Mouse (Mus musculus) stomach, postnatal 0 days (tissue): ENCODE measurements around the gene Primpol. TPM values are rescaled to one million over a fixed set of nuclear protein-coding genes. Genes with fewer than 3 reads are reported as not detected.

Experiments used
- ATAC-seq: fragments of 200-750 bp; cut with Nextera tagmentation; 2 replicates; pipeline ENCODE4 v1.8.0; 2017; ENCODE audit not compliant: low FRiP score, low TSS enrichment
- DNase-seq: peaks from one replicate; pipeline ENCODE4 v3.0.0-alpha.2; 2016; ENCODE audit warnings: low spot score
- H3K27ac ChIP-seq: fragments of 300-500 bp; sonication (generic); replicated peaks from 2 replicates; pipeline ENCODE4 v1.5.1; 2014; ENCODE audit warnings: mild to moderate bottlenecking, control low read depth
- H3K27me3 ChIP-seq: fragments of 300-500 bp; sonication (generic); 2 replicates; pipeline ENCODE4 v1.6.1; 2014; ENCODE audit warnings: low read length; ENCODE audit not compliant: control insufficient read depth, insufficient read depth
- H3K36me3 ChIP-seq: fragments of 300-500 bp; sonication (generic); 2 replicates; pipeline ENCODE4 v1.6.1; 2014; ENCODE audit warnings: low read length, mixed read lengths; ENCODE audit not compliant: control insufficient read depth, insufficient read depth
- H3K4me1 ChIP-seq: fragments of 300-500 bp; sonication (generic); replicated peaks from 2 replicates; pipeline ENCODE4 v1.6.1; 2014; ENCODE audit warnings: antibody characterized with exemption; ENCODE audit not compliant: control insufficient read depth, insufficient read depth
- H3K4me2 ChIP-seq: fragments of 300-500 bp; sonication (generic); replicated peaks from 2 replicates; pipeline ENCODE4 v1.6.1; 2014; ENCODE audit warnings: low read depth, mild to moderate bottlenecking, control low read depth, moderate library complexity
- H3K4me3 ChIP-seq: fragments of 300-500 bp; sonication (generic); 2 replicates; pipeline ENCODE4 v1.5.1; 2014; ENCODE audit warnings: low read depth, low read length, control low read depth
- H3K9ac ChIP-seq: fragments of 300-500 bp; sonication (generic); 2 replicates; pipeline ENCODE4 v1.6.1; 2014; ENCODE audit warnings: mild to moderate bottlenecking, low read length, control low read depth, mixed read lengths
- H3K9me3 ChIP-seq: fragments of 300-500 bp; sonication (generic); 2 replicates; pipeline ENCODE4 v1.6.1; 2016; ENCODE audit warnings: low read length; ENCODE audit not compliant: control insufficient read depth
- CTCF ChIP-seq: IDR thresholded peaks from 2 replicates; pipeline ENCODE4 v1.5.1; 2016; ENCODE audit warnings: antibody characterized with exemption, low read depth, mild to moderate bottlenecking, moderate library complexity
- EP300 ChIP-seq: optimal IDR thresholded peaks from 2 replicates; pipeline ENCODE3; 2016; ENCODE audit warnings: antibody characterized with exemption
- WGBS: fragments of 180-500 bp; shearing (Covaris S2); extraction: QIAGEN DNeasy Blood & Tissue Kit; methylation state at CpG from one replicate; pipeline ENCODE4 v1.1.7; 2014; 5-methylcytosine and 5-hydroxymethylcytosine counted together
- polyA plus RNA-seq: library from polyadenylated mRNA; unstranded; fragments of >200 nt; fragmentation: Nextera tagmentation; extraction: Ambion mirVana; gene quantifications from 2 replicates; pipeline ENCODE4 v1.2.1, GENCODE M21; 2015

Gene Primpol
- polyA plus RNA-seq: 4.0 and 6.1 TPM in 2 replicates

DNA sequence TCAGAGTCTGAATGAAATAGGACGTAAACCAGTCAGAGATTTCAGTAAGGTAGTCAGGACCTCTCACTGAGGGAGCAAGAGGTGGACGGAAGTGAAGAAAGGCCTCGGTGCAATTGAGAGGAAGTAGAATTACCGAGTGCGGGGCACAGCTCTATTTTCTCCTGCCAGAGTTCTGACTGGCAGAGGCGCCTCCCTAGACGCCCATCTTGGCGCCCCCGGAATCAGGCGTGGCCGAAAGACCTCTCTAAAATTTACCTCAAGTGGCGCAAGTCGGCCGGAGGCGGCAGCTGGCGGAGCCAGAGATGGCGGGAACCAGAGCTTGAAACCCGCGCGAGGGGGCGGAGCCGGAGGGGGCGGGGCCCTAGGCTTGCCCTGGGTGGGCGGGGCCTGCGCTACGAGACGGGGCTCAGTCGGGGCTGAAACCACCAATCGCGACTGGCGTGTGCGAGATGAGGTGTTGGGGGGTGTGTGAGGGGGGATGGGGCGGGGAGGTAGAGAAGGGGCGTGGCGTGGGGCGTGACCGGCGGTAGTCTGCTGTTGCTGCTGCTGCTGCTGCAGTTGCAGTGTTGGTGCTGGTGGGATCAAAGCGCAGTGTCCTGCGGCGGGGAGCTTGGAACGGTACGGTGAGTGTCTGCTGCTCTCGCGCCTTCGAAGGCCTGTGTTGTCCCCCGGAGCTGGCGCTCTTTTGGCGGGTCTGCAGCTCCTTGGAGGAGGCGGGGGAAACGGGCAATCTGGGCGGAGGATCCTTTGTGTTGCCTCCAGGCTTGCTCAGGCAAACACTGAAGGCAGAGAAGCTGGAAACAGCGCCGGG, at the start of gene Primpol, which contains the start of gene Casp3:
Primpol (minus strand) TSS at position 334 of the 811 bp plus-strand sequence.
Casp3 (plus strand) TSS at position 413 of the 811 bp plus-strand sequence.
- Histone ChIP-seq H3K4me2 (peak within 1 kb of the TSS; percentile 94), H3K27me3 (no peaks in the 10 kb centered on the region), H3K4me1 (no peaks in the 10 kb centered on the region; the same call in 1 of the 2 replicates), H3K27ac (peak within 1 kb of the TSS; percentile 87), H3K9ac (peak within 1 kb of the TSS; percentile 82), H3K36me3 (no peaks in the 10 kb centered on the region), H3K4me3 (peak within 1 kb of the TSS; percentile 83), H3K9me3 (no peaks in the 10 kb centered on the region)
- ATAC-seq: peak; percentile 99
- WGBS: under 1% methylated on average over 50 of the region's 54 CpGs
- 0 out of 2 replicates have a peak, but pooled peaks have one; percentile 14 for TF ChIP-seq CTCF
- no peak for TF ChIP-seq EP300
- DNase-seq: peak; percentile 99

DNA sequence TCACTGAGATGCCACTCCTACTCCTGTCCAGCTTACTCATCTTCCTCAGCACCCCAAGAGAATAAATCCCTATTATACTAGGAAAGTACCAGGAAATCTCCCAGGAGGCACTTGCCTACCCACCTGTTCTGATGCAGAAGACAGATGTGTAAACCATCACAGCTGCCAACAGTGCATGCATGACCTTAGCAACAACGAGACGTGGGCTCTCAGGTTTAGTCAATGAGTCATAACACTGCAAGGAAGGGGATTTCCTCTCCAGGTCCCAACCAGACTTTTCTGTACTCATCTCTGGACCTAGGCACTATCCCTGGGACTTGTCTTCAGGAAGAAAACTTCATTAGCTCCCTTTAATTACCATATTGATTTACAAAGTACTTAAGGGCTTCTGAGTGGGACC, 38.9 kb upstream of the Primpol start:
- H3K4me3 ChIP-seq: no peak overlapping the region
- no peak for DNase-seq
- H3K27ac ChIP-seq: no peak overlapping the region
- no peak overlapping the region for H3K4me2 ChIP-seq
- H3K36me3 ChIP-seq: no peaks in the 10 kb centered on the region
- TF ChIP-seq CTCF (no peak), EP300 (no peak)
- H3K27me3 ChIP-seq: no peaks in the 10 kb centered on the region
- no peak for ATAC-seq
- H3K4me1 ChIP-seq: no peaks in the 10 kb centered on the region
- no peaks in the 10 kb centered on the region for H3K9me3 ChIP-seq
- no peak overlapping the region for H3K9ac ChIP-seq
- 43% methylated on average over 2 of the region's 2 CpGs for WGBS

- Histone ChIP-seq H3K4me1 (no peaks in the 10 kb centered on the region), H3K27ac (no peak overlapping the region), H3K4me2 (no peak overlapping the region), H3K9me3 (no peaks in the 10 kb centered on the region), H3K27me3 (no peaks in the 10 kb centered on the region), H3K36me3 (no peaks in the 10 kb centered on the region), H3K4me3 (no peak overlapping the region), H3K9ac (no peak overlapping the region)
- TF ChIP-seq CTCF: no peak
- WGBS: 52% methylated on average over 9 of the region's 9 CpGs
- peak; percentile 69 for DNase-seq
- ATAC-seq: peak; percentile 90
These were observed 34.9 kb upstream of the Primpol start for GRCm38 (mm10) chr8:46651872-46652271.

GRCm38 (mm10) chr8:46648421-46648820, 31.4 kb upstream of the Primpol start:
- no peak for ATAC-seq
- H3K27ac ChIP-seq: no peak overlapping the region
- no peak for TF ChIP-seq CTCF
- no peak for TF ChIP-seq EP300
- DNase-seq: no peak
- no peak overlapping the region for H3K4me2 ChIP-seq
- H3K9me3 ChIP-seq: no peaks in the 10 kb centered on the region
- no peak overlapping the region for H3K4me3 ChIP-seq
- H3K27me3 ChIP-seq: no peaks in the 10 kb centered on the region
- WGBS: 63% methylated on average over 4 of the region's 4 CpGs
- H3K4me1 ChIP-seq: no peaks in the 10 kb centered on the region
- no peak overlapping the region for H3K9ac ChIP-seq
- H3K36me3 ChIP-seq: no peaks in the 10 kb centered on the region

DNA sequence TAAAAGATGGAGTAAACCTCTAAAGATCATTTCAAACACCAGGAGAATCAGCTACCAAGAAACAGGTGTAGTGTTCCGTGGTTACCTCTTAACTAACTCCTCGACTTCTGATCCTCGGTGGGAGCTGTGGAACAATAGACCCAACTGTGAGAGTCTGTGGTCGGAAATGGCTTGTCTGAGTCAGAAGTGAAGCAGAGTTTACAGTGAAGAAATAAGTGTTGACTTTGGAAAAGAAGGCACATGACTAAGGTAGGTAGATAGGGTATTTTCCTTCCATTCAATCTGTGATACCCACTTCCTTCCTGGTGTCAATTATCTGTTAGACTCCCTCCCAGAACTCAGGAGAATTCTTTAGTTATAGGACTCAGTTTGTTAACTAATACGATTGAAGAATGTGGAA, 24.3 kb upstream of the Primpol start:
- 84% methylated on average over 5 of the region's 5 CpGs for WGBS
- H3K4me1 ChIP-seq: no peaks in the 10 kb centered on the region
- no peak overlapping the region for H3K27ac ChIP-seq
- no peak for ATAC-seq
- no peak overlapping the region for H3K9ac ChIP-seq
- TF ChIP-seq EP300 (no peak), CTCF (no peak)
- no peak overlapping the region for H3K4me2 ChIP-seq
- H3K27me3 ChIP-seq: no peaks in the 10 kb centered on the region
- peaks cover 9% of the 10 kb centered on the region; the same call in 1 of the 2 replicates for H3K36me3 ChIP-seq
- DNase-seq: no peak
- H3K9me3 ChIP-seq: no peaks in the 10 kb centered on the region
- H3K4me3 ChIP-seq: no peak overlapping the region

DNA sequence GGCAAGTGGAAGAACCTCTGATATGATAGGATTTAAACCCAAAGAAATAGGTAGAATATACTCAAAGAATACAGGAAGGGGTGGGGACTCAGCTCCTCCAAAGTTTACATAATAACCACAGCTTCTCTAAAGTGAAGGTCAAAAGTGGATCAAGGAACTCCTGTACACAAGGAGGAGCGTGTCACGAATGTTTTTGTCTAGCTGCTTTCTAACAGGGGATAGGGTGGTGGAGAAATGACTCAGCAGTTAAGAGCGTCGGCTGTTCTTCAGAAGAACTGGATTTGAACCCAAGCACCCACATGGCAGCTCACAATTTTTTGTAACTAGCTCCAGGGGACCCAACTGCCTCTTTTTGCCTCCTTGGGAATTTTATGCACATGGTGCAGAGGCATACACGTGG, 22.8 kb upstream of the Primpol start:
- ATAC-seq: 0 out of 2 replicates have a peak, but pooled peaks have one; percentile 45
- no peak for DNase-seq
- Histone ChIP-seq H3K36me3 (peaks cover 15% of the 10 kb centered on the region), H3K9me3 (no peaks in the 10 kb centered on the region), H3K9ac (no peak overlapping the region), H3K4me3 (no peak overlapping the region), H3K27ac (no peak overlapping the region), H3K4me2 (no peak overlapping the region), H3K27me3 (no peaks in the 10 kb centered on the region), H3K4me1 (no peaks in the 10 kb centered on the region)
- TF ChIP-seq EP300: no peak
- TF ChIP-seq CTCF: no peak
- WGBS: 70% methylated on average over 5 of the region's 5 CpGs
